Mouse (Mus musculus): ENCODE measurements at regions not wholly inside any gene's neighbourhood (a gene's known extent, or its start where the extent isn't known, plus 50 kb on each side); places are given as distances from the start of the nearest gene placed in this dataset.

- intact Hi-C loops (cut with DNase I) = no loop called here
Observed at GRCm38 (mm10) chr8:76538806-76539480, 360.3 kb upstream of the Nr3c2 start.

GRCm38 (mm10) chr8:76539638-76540037 lies 359.6 kb upstream of the Nr3c2 start:
- intact Hi-C loops (cut with DNase I) = no loop called here
- DNase-seq = no peak

More at GRCm38 (mm10) chr8:76538806-76539480, 360.3 kb upstream of the Nr3c2 start:
- no peak for DNase-seq

- no peak for DNase-seq
- intact Hi-C loops (cut with DNase I) = no loop called here
Observed at GRCm38 (mm10) chr8:76540611-76541010, 358.6 kb upstream of the Nr3c2 start.

GRCm38 (mm10) chr8:76551681-76552080 lies 347.6 kb upstream of the Nr3c2 start:
- no peak for DNase-seq
- intact Hi-C loops (cut with DNase I) = no loop called here

GRCm38 (mm10) chr8:76601566-76601965 lies 297.7 kb upstream of the Nr3c2 start:
- no peak for DNase-seq
- intact Hi-C loops (cut with DNase I) = no loop called here

GRCm38 (mm10) chr8:76618721-76619120 lies 280.5 kb upstream of the Nr3c2 start:
- intact Hi-C loops (cut with DNase I) = no loop called here
- no peak for DNase-seq

GRCm38 (mm10) chr8:76620853-76621252 lies 278.4 kb upstream of the Nr3c2 start:
- intact Hi-C loops (cut with DNase I) = no loop called here
- DNase-seq = no peak

- intact Hi-C loops (cut with DNase I) = no loop called here
- no peak for DNase-seq
Observed at GRCm38 (mm10) chr8:76633086-76633485, 266.2 kb upstream of the Nr3c2 start.

All from heart, postnatal 14 days (tissue).